Mouse (Mus musculus) frontal cortex, adult (tissue): ENCODE measurements around the gene Hist1h4a.
"Not testable (repeated sequence)": the region's sequence is repeated elsewhere in the genome, so short reads cannot be mapped to it uniquely, and the experiment has no call there.

Experiments
- ATAC-seq: cut with Nextera tagmentation; 2 replicates; pipeline ENCODE4 v1.9.2; 2017; ENCODE audit warnings: mild to moderate bottlenecking, moderate library complexity, mixed read lengths; ENCODE audit not compliant: low TSS enrichment

The Hist1h4a gene

GRCm38 (mm10) chr13:23760972-23761864, at the start of gene Hist1h4a:
Hist1h4a (minus strand) TSS chr13:23761230.
- peak; percentile 53 for ATAC-seq

- no peak for ATAC-seq
Observed at GRCm38 (mm10) chr13:23806422-23807052, 45.5 kb upstream of the Hist1h4a start, which contains the start of gene Slc17a2. Slc17a2 (plus strand) TSS chr13:23806993.

- ATAC-seq: no peak
Observed at GRCm38 (mm10) chr13:23804532-23804931, 43.5 kb upstream of the Hist1h4a start.

- ATAC-seq: no peak
Observed at GRCm38 (mm10) chr13:23799405-23799804, 38.4 kb upstream of the Hist1h4a start.

GRCm38 (mm10) chr13:23792520-23792919, 31.5 kb upstream of the Hist1h4a start:
- peak; percentile 95 for ATAC-seq

- ATAC-seq: no peak
Observed at GRCm38 (mm10) chr13:23779025-23779424, 18.0 kb upstream of the Hist1h4a start.

GRCm38 (mm10) chr13:23778339-23778738, 17.3 kb upstream of the Hist1h4a start:
- ATAC-seq: no peak

GRCm38 (mm10) chr13:23772561-23773313, 11.7 kb upstream of the Hist1h4a start:
- peak; percentile 91 for ATAC-seq

- ATAC-seq: not testable (repeated sequence)
Observed at GRCm38 (mm10) chr13:23769613-23770012, 8.6 kb upstream of the Hist1h4a start, which contains the start of gene Trim38. Trim38 (plus strand) TSS chr13:23769913.

- ATAC-seq: no peak
Observed at GRCm38 (mm10) chr13:23768834-23769397, 7.9 kb upstream of the Hist1h4a start.

- ATAC-seq: no peak
Observed at GRCm38 (mm10) chr13:23766772-23767171, 5.7 kb upstream of the Hist1h4a start.

GRCm38 (mm10) chr13:23765172-23765513, 4.1 kb upstream of the Hist1h4a start:
- no peak for ATAC-seq

GRCm38 (mm10) chr13:23764324-23765171, 3.5 kb upstream of the Hist1h4a start:
- ATAC-seq: no peak

GRCm38 (mm10) chr13:23763586-23764323, 2.7 kb upstream of the Hist1h4a start, which contains the start of gene Hist1h1a:
Hist1h1a (plus strand) TSS chr13:23763666.
- ATAC-seq: peak; percentile 71

GRCm38 (mm10) chr13:23763242-23763585, 2.2 kb upstream of the Hist1h4a start:
- ATAC-seq: no peak

GRCm38 (mm10) chr13:23761871-23762821, 1.1 kb upstream of the Hist1h4a start, which contains the start of gene Hist1h3a:
Hist1h3a (minus strand) TSS chr13:23762386.
- ATAC-seq: peak; percentile 73

GRCm38 (mm10) chr13:23760240-23760971, 624 bp downstream of the Hist1h4a start:
- no peak for ATAC-seq

GRCm38 (mm10) chr13:23759916-23760239, 1.2 kb downstream of the Hist1h4a start:
- no peak for ATAC-seq
